Mouse (Mus musculus) spleen, postnatal 10 days (tissue): ENCODE results near the gene Adgrl2.

Source experiments
- DNase-seq, 2 experiments: peaks; one replicate each; pipeline ENCODE4 v3.0.0; 2021 to 2022; ENCODE audit warnings: low spot score in 2 of 2

Gene Adgrl2

DNA sequence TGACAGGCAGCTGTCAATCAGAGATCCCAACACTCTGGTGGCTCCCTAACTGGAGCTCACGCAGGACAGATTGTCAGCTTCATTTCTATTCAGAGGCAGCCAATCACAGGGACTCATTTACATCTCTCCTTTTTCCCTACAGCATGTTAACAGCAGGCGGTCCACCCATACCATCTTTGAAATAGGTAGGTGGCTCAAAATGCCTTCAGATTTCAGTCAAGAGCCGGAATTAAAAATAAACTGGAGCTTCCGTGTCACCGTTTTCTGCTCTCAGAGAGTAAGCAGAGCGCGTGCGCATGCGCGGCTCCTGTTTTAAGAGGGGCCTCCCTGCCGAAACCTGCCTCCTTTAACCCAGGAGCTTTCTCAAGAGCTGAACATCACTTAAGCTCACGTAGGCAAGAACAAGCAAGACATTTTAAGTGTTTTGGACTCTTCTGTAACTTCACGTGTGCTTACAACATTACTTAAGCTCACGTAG, 67.7 kb downstream of the Adgrl2 start:
- no peak for DNase-seq

DNA sequence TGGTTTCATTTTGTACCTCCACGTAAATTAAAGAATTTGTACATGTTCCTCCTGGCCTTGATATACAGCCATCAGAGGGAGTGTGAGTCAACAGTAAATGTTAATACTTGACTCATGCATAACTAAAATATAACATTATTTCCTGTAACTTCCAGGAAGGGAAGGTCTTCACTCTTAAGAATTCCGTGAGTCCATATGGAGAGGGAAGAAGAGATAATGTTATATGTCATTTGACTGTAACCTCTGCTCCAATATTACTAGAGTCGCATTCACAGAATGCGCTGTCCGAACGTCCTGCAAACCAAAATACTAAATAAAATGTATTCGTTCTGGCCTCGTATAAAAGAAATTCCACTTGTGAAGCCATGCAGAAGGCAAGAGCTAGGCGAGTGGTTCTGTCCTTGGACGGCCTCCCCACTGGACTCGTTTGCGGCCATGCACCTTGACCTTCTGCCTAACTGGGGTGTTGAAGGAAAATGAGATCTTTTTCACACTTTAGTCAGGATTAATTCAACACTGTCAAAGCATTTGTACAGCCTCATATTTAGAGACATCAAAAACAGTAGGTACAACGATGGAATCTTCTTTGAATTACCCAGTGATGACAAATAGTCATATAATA, 68.3 kb downstream of the Adgrl2 start:
- no peak for DNase-seq

DNA sequence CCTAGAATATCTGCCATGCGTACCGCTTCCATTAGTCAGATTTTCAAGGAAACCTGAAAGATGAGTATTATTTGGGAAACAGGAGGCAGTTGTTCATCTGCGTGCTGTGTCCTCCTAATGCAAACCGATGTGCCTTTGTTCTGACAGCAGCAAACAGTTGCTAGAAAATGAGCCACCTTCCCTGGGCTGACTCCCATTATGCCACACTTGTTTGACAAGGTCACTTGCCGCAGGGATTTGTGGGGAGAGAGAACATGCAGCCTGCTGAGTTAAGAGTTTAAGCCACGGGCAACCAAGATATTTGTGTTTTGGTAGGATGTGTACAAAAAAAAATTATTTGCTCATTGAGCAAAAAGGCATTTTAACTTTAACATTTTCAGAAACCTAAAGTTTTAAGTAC, 69.5 kb downstream of the Adgrl2 start:
- DNase-seq = no peak

DNA sequence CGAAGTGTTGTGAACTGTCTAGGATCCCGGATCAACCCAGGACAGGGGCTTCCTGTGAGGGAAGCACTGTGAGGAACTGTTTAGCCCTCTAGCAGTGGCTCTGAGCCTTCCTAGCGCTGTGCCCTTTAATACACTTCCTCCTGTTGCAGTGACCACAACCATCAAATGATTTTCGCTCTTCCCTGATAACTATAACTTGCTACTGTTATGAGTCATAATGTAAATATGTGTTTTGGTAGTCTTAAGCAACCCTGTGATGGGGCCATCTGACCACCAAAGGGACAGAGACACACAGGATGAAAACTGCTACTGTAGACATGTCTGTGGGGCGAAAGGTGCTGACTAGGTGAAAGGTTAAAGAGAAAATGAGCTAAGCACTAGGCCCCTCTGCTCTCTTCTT, 71.9 kb downstream of the Adgrl2 start:
- DNase-seq = no peak

DNA sequence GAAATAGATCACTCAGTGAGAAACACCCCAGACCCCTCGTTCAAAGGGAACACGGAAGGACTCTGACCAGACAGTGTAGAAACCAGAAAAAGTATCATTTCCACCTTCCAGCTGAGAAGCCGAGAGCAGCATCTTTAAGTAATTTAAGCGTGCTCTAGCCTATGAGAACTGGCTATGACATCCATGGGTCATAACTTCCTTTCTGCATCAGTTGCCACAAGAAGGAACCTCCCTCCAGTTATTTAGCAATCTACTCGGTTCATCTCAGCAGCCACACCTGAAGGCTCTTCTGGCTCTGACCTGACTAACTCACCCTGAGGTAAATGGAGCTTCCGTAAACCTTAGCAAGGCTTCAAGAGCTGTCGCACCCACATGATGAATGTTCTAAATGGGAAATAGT, 72.5 kb downstream of the Adgrl2 start:
- DNase-seq = no peak

DNA sequence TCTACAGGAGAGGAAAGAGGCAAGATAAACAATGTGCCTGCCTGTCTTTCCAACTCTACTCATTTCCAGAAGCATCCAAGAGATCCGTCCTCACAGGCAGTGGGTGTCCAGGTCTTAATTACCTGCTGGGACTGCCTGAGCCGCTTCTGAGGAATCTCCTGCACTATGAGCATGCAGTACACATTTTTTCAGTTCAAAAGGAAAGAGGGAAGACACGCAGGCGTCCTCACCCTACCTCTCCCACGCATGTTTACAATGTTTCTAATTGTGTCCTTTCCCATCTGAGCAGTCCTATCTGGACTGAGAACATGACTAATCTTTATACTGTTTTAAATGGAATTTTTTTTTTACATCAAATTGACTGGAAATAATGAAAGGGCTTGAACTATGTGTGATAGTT, 74.1 kb downstream of the Adgrl2 start:
- no peak for DNase-seq

DNA sequence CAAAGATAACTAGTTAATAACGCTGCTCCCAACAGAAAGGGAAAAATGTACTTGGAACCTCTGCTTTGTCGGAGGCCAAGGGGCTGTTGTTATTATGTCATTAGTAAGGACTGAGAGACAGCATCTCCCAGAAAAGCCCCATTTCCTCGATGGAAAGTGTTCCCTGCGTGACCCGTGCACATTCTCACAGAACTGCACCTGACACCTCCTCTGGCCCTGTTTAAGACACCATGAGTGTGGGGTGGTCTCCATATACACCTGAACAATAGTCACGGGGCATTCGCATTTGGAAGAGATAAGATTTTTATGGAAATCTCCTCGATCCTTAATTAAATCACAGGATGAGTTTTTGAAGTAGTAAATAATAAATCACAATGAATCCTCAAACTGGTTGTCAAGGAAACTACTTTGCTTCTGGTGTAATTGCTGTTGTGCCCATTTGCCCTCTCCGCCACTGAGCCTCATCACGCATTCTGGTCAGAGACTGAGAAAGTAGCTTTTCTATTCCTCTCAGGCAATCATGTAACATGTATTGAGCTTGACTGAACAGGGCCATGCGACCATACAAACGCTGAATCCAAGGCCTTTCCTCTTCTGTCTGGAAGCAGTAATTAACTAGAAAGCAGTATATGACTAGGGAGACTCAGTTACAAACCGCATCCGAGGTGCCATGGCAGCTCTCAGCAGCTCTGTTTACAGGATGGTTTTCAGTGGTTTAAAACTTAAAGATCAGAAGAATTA, 77.2 kb downstream of the Adgrl2 start:
- DNase-seq = no peak

DNA sequence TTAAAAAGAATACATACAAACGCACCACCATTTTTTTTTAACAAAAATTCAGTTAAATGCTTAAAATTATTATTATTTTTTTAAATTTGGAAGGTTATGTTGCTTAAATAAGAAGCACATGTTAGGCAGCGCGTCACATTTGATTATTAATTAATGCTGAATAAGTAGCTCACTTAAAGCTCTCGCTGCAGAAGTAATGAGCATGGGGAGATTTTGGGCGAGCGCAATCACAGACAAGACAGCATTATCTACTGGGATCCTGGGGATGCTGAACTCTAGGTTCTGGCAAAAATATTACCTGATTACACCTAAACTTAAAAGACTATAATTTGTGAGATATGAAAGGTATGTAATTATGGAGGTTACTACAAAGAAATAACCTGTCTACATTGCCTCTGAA, 77.8 kb downstream of the Adgrl2 start:
- DNase-seq = no peak

DNA sequence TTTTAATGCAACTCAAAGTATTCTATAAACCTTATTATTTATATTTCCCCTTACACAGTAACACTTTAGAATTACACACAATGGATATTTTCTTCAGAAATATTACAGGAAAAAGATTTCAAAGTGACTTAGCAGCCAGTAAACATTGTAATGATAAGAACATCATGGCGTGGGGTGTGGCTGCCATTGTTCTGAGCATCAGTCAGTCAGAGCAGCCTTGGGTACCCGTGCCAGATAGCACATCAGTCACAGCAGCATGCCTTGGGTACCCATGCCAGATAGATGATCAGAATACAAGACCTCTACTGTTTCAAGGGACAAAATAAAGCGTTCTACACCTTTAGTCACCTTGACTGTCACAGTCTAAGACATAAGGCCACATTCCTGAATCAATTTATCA, 82.5 kb downstream of the Adgrl2 start:
- DNase-seq = no peak

DNA sequence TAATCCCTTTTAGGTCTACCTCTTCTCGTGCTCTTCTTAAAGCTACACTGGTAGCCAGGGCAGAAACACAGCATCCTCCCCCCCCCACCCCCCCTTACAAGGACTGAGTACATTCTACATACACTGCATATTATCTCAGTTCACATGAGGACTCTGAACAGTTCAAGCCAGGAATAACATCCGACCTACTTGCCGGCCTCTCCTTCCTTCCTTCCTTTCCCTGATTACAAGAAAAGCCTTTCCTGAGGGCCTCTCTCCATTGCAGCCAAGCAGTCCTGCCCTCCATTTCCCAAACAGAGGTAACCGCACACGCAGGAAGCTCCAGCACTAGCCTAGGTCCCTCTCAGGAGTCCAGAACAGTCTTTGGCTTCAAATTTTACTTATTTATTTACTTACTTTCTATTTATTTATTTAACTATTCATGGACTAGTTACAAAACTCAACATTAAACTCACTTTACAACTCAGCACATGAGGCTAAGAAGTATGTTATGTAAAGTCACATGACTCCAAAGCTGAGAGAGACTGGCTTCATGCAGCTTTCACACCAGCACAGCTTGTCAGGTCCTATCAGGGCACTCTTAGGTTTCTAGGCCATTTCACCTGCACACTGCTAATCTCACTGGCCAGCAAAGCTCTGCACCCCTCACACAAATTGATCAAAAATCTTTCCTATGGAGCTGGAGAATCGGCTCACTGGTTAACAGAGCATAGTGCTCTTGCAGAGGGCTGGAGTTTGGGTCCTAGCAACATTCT, 83.2 kb downstream of the Adgrl2 start:
- DNase-seq = no peak

DNA sequence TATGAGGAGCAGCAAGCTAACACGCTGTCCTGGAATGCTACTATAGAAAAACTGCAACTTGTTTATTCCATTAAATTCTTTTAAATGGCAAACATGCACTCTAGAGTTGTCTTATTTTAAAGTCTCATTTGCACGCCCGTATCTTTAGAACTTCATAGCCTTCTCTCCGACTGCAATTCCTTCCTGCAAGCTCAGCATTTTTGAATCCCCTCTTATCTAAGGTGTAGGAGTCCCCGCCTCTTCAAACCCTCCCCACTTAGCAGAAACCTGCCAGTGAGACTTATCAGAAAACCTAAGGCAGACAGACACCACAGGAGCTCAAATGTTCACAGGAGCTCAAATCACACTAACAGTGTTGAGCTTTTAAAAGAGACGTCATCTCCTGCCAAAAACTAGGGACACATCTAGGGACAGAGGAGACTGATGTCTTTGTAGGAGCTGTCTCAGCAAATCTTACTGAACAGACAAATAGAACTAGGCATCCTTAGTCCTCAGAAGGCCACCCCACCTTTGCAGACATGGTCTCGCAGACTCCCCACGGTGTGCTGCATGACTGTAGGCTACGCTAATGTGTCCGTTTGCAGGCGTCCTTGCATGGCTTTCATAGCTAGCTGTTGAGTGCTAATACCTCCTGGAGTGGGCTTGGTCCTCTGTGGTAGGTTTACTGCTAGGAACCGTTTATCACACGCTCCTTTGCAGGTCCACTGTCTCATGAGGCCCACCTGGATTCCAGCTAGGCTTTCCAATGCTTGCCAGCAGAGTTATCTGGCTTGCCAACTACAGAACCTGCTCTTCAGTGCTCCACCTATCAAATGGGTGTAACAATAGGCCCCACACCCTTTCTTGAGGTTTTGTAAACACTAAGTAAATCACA, 84.2 kb downstream of the Adgrl2 start:
- no peak for DNase-seq

DNA sequence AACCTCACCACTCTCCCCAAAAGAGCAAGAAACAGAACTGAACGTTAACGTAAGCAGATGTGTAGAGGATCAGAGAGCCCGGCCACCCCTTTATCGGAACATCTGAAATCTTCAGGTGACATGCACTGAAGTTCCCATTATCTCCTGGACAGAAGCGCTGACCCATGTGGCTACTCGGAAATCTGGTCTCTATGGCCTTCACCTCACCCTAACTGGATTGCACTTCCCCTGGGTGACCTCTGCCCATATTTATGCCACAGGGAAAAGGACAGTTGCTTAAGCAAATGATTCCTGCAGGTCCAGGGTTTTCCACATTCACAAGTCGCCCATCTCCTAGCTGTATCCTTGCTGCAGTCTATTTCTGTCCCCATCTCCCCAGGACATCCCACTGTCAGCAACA, 84.9 kb downstream of the Adgrl2 start:
- DNase-seq = no peak

DNA sequence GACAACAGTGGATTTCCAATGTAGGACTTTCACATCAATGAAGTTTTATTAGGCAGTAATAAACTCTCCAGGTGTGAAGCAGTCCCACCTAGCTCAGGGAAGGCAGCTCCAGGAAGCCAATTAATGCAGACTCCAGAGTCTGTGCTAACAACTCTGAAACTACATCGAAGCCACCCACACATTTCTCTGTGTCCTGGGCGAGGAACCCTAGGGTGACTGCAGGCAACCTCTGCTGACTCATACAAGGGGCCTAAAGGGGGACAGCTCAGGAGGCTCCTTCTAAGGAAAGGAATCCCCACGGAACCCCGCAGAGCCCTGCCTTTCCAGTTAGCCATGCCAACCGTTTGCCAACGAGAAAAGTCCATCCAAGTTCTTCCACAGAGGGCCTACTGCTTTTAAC, 90.5 kb downstream of the Adgrl2 start:
- no peak for DNase-seq

DNA sequence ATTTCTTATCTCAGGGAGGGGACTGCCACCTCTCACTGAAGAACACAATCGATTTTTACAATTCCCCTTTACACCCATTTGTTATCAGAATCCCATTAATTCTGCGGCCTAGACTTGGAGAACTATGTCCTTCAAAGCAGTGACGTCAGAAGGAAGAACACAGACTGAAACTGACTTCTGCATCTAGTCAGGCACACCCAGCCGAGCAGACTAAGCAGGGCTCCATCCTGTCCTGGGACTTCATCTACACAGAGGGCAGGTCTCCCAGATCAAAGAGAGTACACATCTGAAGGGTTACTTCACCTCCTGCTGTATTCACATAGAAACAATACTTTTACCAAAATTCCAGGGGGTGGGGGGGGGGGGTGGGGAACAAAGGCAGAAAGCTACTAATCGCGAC, 90.9 kb downstream of the Adgrl2 start:
- DNase-seq = no peak

DNA sequence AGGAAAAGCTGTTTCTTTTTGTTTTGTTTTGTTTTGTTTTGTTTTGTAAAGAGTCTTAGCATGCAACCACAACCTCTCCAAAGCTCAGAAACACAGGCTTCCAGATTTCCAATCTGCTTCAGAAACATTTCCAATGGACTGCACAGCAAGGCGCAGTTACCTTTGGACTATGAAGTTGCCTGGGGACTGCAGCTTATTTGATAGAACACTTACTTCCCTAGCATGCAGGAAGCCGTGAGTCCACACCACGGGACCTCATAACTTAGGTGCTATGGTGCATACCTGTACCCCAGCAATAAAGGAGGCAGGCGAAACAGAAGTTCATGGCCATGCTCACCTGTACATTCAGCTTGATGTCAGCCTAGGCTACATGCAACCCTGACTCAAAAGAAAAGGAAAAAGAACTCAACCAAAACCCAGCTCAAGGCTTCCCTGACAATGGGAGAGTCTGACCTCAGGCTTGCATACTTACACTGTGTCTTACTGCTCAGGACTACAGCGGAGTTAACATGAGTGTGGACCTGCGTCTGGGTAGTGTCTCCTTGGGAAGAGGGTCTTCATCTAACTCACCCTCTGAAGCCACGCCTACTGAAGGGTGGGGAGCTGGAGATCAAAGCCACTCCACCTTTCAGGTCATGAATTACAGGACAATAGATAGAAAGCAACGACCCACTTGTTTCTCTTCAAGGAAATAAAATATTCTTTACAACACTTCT, 91.7 kb downstream of the Adgrl2 start:
- no peak for DNase-seq

DNA sequence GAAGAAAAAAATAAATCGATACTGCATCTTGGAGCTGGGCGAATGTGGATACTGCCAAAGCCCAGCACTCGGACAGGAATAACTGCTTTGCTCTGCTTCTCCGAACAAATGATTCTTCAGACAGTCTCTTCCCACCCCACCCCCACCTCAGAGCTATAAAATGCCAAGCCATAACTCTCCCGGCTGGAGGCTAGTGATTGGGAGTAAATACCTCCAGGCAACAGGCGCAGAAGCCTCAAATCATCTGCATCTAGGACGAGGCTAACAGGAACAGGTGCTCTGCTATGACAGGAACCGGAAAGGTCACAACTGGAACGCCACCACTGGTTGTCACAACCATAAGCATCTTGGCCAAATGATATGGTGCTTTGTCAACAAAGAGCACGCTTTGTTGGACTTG, 94.1 kb downstream of the Adgrl2 start:
- no peak for DNase-seq

DNA sequence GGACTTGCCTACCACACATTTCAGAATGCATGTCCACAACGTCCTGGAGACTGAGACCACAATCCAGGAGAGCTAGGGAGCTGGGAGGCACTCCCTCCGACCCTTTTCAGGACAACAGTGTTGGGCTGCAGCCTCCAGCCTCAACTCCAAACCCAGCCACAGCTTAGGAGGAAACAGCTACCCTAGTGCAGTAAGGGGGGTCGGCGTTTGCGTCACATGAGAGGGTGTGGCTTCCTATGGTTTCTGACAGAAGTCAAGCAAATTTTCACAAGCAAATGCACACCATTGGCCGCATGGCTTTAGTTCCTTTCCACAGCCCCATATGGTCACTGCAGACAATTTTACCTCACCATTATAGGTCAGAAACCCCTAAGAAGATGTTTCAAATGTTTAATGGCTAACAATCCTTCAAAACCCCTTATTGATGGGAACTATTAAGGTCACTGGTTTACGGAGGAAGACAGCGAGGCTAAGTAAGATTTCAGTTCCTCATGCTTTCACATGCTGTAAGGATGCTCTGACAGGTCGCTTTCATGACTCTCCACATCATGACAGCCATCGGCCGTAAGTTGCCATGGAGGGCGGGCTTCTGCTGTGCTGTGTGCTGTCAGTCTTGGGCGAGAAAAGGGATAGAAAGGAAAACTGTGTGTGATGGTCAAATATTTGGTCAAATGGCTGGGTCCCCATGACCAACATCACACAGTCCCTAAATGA, 94.8 kb downstream of the Adgrl2 start:
- peak in 1 of 2 experiments; percentile 47 for DNase-seq

DNA sequence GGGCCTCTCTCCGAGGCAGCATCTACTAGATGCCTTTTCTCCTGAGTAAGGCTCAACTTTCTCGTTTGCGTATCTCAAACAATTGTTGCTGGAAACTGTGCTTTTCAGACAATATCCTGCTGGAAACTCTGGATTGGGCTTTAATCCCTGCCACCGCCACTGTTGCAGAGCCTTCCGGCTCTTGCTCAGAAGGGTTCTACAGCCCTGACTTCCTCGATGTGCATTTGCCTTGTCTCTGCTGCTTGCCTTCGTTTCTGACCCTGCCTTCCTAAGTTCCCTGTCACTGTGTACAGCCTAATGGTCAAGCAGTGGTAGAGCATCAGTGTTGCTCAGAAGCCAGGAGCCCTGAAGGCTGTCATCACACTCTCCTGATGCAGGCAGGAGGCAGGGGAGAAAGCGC, 95.5 kb downstream of the Adgrl2 start:
- DNase-seq = no peak

DNA sequence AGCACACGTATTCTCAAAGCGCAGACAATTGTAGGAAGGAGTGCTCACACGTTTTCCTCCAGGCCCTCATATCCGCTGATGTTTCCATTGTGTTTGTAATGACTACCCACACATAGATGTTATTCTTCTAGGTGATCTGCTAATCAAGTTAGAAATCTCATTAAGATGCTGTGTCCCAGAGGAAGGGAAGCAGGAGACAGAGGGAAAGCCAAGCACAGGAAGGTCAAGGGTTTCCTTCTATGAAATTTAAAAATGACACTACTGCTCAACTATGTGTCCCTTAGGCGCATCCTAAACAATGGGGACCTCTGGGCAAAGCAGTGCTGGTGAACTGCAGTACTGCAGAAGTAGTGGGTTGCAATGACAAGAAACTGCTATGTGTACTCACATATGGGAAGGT, 102.5 kb downstream of the Adgrl2 start:
- DNase-seq = no peak

DNA sequence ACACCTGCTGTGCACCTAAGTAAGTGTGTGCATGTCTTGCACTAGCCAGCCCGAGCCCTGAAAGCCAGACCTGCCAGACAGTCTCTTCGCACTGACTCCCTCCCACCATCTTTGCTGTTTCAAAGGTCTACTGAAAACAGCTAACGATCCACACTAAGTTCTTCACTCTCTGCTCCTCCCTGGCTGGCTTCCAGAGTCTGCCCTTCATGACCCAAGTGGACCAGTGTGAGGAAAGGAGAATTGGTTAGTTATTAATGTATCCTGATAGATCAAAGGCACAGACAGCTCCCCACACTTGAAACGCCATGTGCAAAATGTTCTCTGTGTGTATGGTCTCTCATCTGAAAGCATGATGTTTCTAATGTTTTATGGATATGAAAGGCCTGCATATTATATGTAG, 103.4 kb downstream of the Adgrl2 start:
- no peak for DNase-seq
